9 mouse cellular contexts compared by ENCODE assay signal in genomic region chr10:83871736-83872400, GRCm38 (mm10).
DNase-seq lines count a peak whose midpoint lies in the region; ATAC-seq and TF ChIP-seq lines count a peak whose summit lies in the region.
"Had no signal": no experiment of that assay in that cellular context is flagged by ENCODE, and none has a peak within 500 bp of the region (broad histone marks: within the 10 kb centered on the region; RNA-seq: fewer than 3 reads in every experiment).

No protein-coding gene starts in this region.

- H3K9ac ChIP-seq in lung, embryonic 14.5 days: no peak overlapping the region

- TF ChIP-seq CTCF in lung, embryonic 14.5 days (IDR thresholded peaks at IDR 0.05; ENCODE audit: low read depth): no peak

- no peak overlapping the region for H3K4me2 ChIP-seq in lung, embryonic 14.5 days
- H3K4me2 ChIP-seq: liver, embryonic 11.5 days had no signal

- H3K4me1 ChIP-seq in lung, embryonic 14.5 days (ENCODE audit: insufficient read depth): no peaks in the 10 kb centered on the region
- H3K4me1 ChIP-seq in forebrain, embryonic 10.5 days: peaks cover 15% of the 10 kb centered on the region

- H3K9me3 ChIP-seq in lung, embryonic 14.5 days (ENCODE audit: low read depth, low read length): no peaks in the 10 kb centered on the region
- no peaks in the 10 kb centered on the region for H3K9me3 ChIP-seq in forebrain, embryonic 10.5 days

- 43% methylated on average over 4 of the region's 4 CpGs for WGBS in lung, embryonic 14.5 days
- WGBS in forebrain, embryonic 10.5 days: 76% methylated on average over 4 of the region's 4 CpGs

- peak; percentile 75; the same call in 1 of the 2 replicates for ATAC-seq in lung, embryonic 14.5 days (ENCODE audit: insufficient read depth)
- ATAC-seq: intestine, postnatal 0 days had no signal

- H3K4me3 ChIP-seq in lung, embryonic 14.5 days (ENCODE audit: low read depth, low read length): no peak overlapping the region
- H3K4me3 ChIP-seq in forebrain, embryonic 10.5 days: no peak overlapping the region

- peak; percentile 39 for DNase-seq in adipocyte (ENCODE audit: low spot score)
- peak; percentile 39 for DNase-seq in embryo, embryonic 11 days
- DNase-seq in heart, postnatal 14 days: peak; percentile 47 to 63
- peak; percentile 53 for DNase-seq in lung, embryonic 14.5 days
- no peak for DNase-seq in spleen, adult 18-20 months
- DNase-seq in forebrain, embryonic 10.5 days (ENCODE audit: extremely low spot score, low spot score): no peak
- DNase-seq in cerebellum, postnatal 10 days: no peak

- intact Hi-C loops in heart, postnatal 14 days (cut with DNase I): loop anchor here (5.0 kb wide), 1 partner anchor 125 kb away; no protein-coding TSS in a partner anchor

- H3K27ac ChIP-seq in lung, embryonic 14.5 days (ENCODE audit: low read depth): no peak overlapping the region
- no peak overlapping the region; the same call in 1 of the 2 replicates for H3K27ac ChIP-seq in forebrain, embryonic 10.5 days

- no peaks in the 10 kb centered on the region for H3K36me3 ChIP-seq in lung, embryonic 14.5 days (ENCODE audit: insufficient read depth)
- no peaks in the 10 kb centered on the region for H3K36me3 ChIP-seq in forebrain, embryonic 10.5 days (replicated peaks)

- no peaks in the 10 kb centered on the region for H3K27me3 ChIP-seq in lung, embryonic 14.5 days (ENCODE audit: insufficient read depth, low read length)
- H3K27me3 ChIP-seq in forebrain, embryonic 10.5 days (ENCODE audit: poor library complexity, severe bottlenecking): no peaks in the 10 kb centered on the region

Comparison
In these comparisons a context has a peak if more than half of its experiments do, and no peak if none do; other contexts are left out.
1. DNase-seq: peak in adipocyte (single experiment), embryo, embryonic 11 days (single experiment), heart, postnatal 14 days (2 of 2) and lung, embryonic 14.5 days (single experiment); none in spleen, adult 18-20 months (0 of 2), forebrain, embryonic 10.5 days (single experiment) and cerebellum, postnatal 10 days (0 of 2).